In genomic region chr9:67633761-67634441, GRCm38 (mm10) we compare ENCODE assay signal across 8 mouse cellular contexts.
A peak's percentile ranks its signal among the peaks of the same experiment; 100 is the strongest.
DNase-seq lines count a peak whose midpoint lies in the region; ATAC-seq and TF ChIP-seq lines count a peak whose summit lies in the region.

No protein-coding gene starts in this region.

- peak overlapping the region; percentile 68 for H3K9ac ChIP-seq in intestine, postnatal 0 days (ENCODE audit: low read depth, low read length)
- peak overlapping the region; percentile 79 for H3K9ac ChIP-seq in midbrain, embryonic 14.5 days (replicated peaks; ENCODE audit: low read length)
- peak overlapping the region; percentile 87 for H3K9ac ChIP-seq in stomach, postnatal 0 days (ENCODE audit: low read length)

- peak overlapping the region; percentile 99 for H3K4me2 ChIP-seq in intestine, postnatal 0 days (replicated peaks; ENCODE audit: low read depth)
- peak overlapping the region; percentile 98 for H3K4me2 ChIP-seq in midbrain, embryonic 14.5 days (ENCODE audit: low read length)
- H3K4me2 ChIP-seq in stomach, postnatal 0 days (replicated peaks; ENCODE audit: low read depth), result peak overlapping the region; percentile 99

- DNase-seq in layer of hippocampus, adult 11-12 months (ENCODE audit: low spot score), result peak; percentile 69
- no peak for DNase-seq in layer of hippocampus, adult 9-10 months (ENCODE audit: low spot score)
- DNase-seq in embryo, embryonic 11 days, result peak; percentile 90
- DNase-seq in gastrocnemius, postnatal 4 days (ENCODE audit: low spot score in 2 of 2), result peak; percentile 59 to 74
- peak; percentile 60 for DNase-seq in left cerebral cortex, postnatal 4 days
- DNase-seq in midbrain, embryonic 14.5 days, result peak; percentile 91
- DNase-seq in stomach, postnatal 0 days (ENCODE audit: low spot score), result peak; percentile 80

- 0 out of 2 replicates have a peak, but pooled peaks cover 2% of the 10 kb centered on the region for H3K4me1 ChIP-seq in intestine, postnatal 0 days (replicated peaks; ENCODE audit: control insufficient read depth, insufficient read depth, low read length)
- peaks cover 8% of the 10 kb centered on the region; the same call in 1 of the 2 replicates for H3K4me1 ChIP-seq in midbrain, embryonic 14.5 days (ENCODE audit: control insufficient read depth, insufficient read depth, low read length)
- no peaks in the 10 kb centered on the region for H3K4me1 ChIP-seq in stomach, postnatal 0 days (replicated peaks; ENCODE audit: control insufficient read depth, insufficient read depth)

- H3K9me3 ChIP-seq in intestine, postnatal 0 days (ENCODE audit: control insufficient read depth), result no peaks in the 10 kb centered on the region
- H3K9me3 ChIP-seq in midbrain, embryonic 14.5 days (ENCODE audit: control insufficient read depth, low read length), result no peaks in the 10 kb centered on the region
- H3K9me3 ChIP-seq in stomach, postnatal 0 days (ENCODE audit: control insufficient read depth, low read length), result no peaks in the 10 kb centered on the region

- under 1% methylated on average over 61 of the region's 61 CpGs for WGBS in intestine, postnatal 0 days
- under 1% methylated on average over 61 of the region's 61 CpGs for WGBS in midbrain, embryonic 14.5 days
- WGBS in stomach, postnatal 0 days, result under 1% methylated on average over 60 of the region's 61 CpGs

- H3K27ac ChIP-seq in intestine, postnatal 0 days (ENCODE audit: low read depth, low read length), result no peak overlapping the region
- peak overlapping the region; percentile 89 for H3K27ac ChIP-seq in midbrain, embryonic 14.5 days (replicated peaks; ENCODE audit: low read depth, low read length)
- peak overlapping the region; percentile 78 for H3K27ac ChIP-seq in stomach, postnatal 0 days (replicated peaks)

- no peaks in the 10 kb centered on the region for H3K36me3 ChIP-seq in intestine, postnatal 0 days (ENCODE audit: control insufficient read depth, insufficient read depth)
- no peaks in the 10 kb centered on the region for H3K36me3 ChIP-seq in midbrain, embryonic 14.5 days (ENCODE audit: control insufficient read depth, insufficient read depth, low read length)
- H3K36me3 ChIP-seq in stomach, postnatal 0 days (ENCODE audit: control insufficient read depth, insufficient read depth, low read length), result no peaks in the 10 kb centered on the region

- H3K4me3 ChIP-seq in intestine, postnatal 0 days (ENCODE audit: low read depth, low read length), result peak overlapping the region; percentile 88
- H3K4me3 ChIP-seq in midbrain, embryonic 14.5 days (replicated peaks; ENCODE audit: low read depth, low read length), result peak overlapping the region; percentile 77
- peak overlapping the region; percentile 79 for H3K4me3 ChIP-seq in stomach, postnatal 0 days (ENCODE audit: low read depth, low read length)

- intact Hi-C loops in left cerebral cortex, postnatal 4 days (cut with DNase I), result loop anchor here (5.0 to 10.0 kb wide), 2 partner anchors 319 to 592 kb away; no protein-coding TSS in a partner anchor

- peak; percentile 76 for ATAC-seq in intestine, postnatal 0 days
- ATAC-seq in midbrain, embryonic 14.5 days (ENCODE audit: low FRiP score, low TSS enrichment), result peak; percentile 83
- ATAC-seq in stomach, postnatal 0 days (ENCODE audit: low FRiP score, low TSS enrichment), result peak; percentile 87

- TF ChIP-seq EP300 in stomach, postnatal 0 days (optimal IDR thresholded peaks at IDR 0.05), result no peak

- TF ChIP-seq CTCF in intestine, postnatal 0 days (IDR thresholded peaks at IDR 0.05; ENCODE audit: low read depth), result no peak
- no peak for TF ChIP-seq CTCF in stomach, postnatal 0 days (IDR thresholded peaks at IDR 0.05; ENCODE audit: low read depth)

- H3K27me3 ChIP-seq in intestine, postnatal 0 days (replicated peaks; ENCODE audit: control insufficient read depth, insufficient read depth, low read length), result peaks cover 11% of the 10 kb centered on the region; the same call in 1 of the 2 replicates
- H3K27me3 ChIP-seq in midbrain, embryonic 14.5 days (ENCODE audit: control insufficient read depth, insufficient read depth, low read length), result peaks cover 5% of the 10 kb centered on the region
- no peaks in the 10 kb centered on the region for H3K27me3 ChIP-seq in stomach, postnatal 0 days (ENCODE audit: control insufficient read depth, insufficient read depth, low read length)
